Mouse (Mus musculus) left cerebral cortex, adult 2 months (tissue): ENCODE results near the gene Tnfsf12. TPM values are rescaled to one million over a fixed set of nuclear protein-coding genes. Genes with fewer than 3 reads are reported as not detected.

Experiments used
- DNase-seq, 2 experiments: peaks; one replicate each; pipeline ENCODE4 v3.0.0; 2021 to 2022; ENCODE audit warnings: low spot score in 2 of 2, mixed read lengths in 1 of 2; ENCODE audit errors: extremely low spot score in 1 of 2
- H3K27ac ChIP-seq: fragments of 200-600 bp; 2 replicates; pipeline ENCODE4 v1.8.1; 2022
- H3K4me3 ChIP-seq: fragments of 200-600 bp; 2 replicates; pipeline ENCODE4 v1.8.1; 2022
- CTCF ChIP-seq: fragments of 200-600 bp; IDR thresholded peaks from 2 replicates; pipeline ENCODE4 v1.8.1; 2022; ENCODE audit warnings: antibody characterized with exemption, mild to moderate bottlenecking, moderate library complexity
- intact Hi-C: fragments of 180-260 bp; cut with DNase I; formaldehyde crosslinking; loops from one replicate; pipeline ENCODE4 v1.15.1; 2025
- microRNA-seq, 2 experiments: library from miRNA; unstranded; fragments of <30 nt; microRNA quantifications; one replicate each; pipeline ENCODE4 v1.2.0; 2021
- total RNA-seq, 2 experiments: library from RNA; stranded (reverse); gene quantifications; 2 replicates each; pipeline ENCODE4 v1.2.3; 2021

Gene Tnfsf12
- total RNA-seq, 2 experiments from 2014 or later = 9.5 to 10.6 TPM

DNA sequence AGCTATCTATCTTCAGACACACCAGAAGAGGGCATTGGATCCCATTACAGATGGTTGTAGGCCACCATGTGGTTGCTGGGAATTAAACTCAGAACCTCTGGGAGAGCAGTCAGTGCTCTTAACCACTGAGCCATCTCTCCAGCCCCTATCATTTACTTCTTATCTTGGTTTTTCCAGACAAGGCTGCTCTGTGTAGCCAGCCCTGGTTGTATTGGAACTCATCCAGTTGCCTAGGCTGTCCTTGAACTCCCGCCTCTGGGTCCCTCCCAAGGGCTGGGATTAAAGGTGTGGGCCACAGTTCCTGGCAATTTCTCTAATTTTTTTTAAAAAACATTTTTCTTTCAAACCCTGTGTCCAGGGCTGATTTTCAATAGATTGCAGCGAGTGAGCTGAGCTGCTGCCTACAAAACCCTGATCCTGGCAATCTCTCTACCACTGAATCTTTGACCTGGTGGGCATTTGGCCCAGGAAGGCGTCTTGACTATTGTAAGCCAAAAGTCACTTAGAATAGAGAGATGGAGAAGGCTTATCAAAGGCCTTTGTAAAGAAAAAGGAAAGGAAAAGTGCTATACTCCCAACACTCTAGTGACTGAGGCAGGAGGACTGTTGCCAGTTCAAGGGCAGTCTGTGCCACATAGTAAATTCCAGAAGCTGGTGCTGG is 34.3 kb downstream of the Tnfsf12 start:
- intact Hi-C loops = loop anchor here (10.0 kb wide), 1 partner anchor 247 kb away; the partner anchor contains the start of gene Kdm6b
- peak overlapping the region; percentile 69 for H3K4me3 ChIP-seq
- H3K27ac ChIP-seq = peak overlapping the region; percentile 96
- TF ChIP-seq CTCF = no peak; the same call in 1 of the 2 replicates
- no peak for DNase-seq

DNA sequence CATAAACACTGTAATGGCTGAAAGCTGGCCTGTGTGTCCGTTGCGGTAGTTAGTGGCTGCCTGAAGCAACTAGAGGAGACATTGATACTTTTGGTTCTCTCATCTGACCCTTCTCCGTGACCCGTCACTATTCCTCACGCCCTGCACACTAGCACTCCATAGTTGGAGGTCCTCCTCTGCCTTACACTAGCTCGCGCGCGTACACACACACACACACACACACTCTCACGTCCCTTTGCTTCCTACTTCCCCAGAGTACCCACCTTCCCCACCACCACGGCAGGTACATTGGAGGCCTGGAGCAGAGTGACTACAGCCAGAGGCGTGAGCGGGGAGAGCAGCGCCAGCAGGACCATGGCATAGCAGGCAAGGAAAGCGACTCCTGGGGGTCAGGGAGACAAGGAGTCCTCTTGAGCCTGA is 38.2 kb downstream of the Tnfsf12 start:
- intact Hi-C loops = no loop called here
- no peak for TF ChIP-seq CTCF
- H3K27ac ChIP-seq = no peak overlapping the region
- H3K4me3 ChIP-seq = no peak overlapping the region
- no peak for DNase-seq

DNA sequence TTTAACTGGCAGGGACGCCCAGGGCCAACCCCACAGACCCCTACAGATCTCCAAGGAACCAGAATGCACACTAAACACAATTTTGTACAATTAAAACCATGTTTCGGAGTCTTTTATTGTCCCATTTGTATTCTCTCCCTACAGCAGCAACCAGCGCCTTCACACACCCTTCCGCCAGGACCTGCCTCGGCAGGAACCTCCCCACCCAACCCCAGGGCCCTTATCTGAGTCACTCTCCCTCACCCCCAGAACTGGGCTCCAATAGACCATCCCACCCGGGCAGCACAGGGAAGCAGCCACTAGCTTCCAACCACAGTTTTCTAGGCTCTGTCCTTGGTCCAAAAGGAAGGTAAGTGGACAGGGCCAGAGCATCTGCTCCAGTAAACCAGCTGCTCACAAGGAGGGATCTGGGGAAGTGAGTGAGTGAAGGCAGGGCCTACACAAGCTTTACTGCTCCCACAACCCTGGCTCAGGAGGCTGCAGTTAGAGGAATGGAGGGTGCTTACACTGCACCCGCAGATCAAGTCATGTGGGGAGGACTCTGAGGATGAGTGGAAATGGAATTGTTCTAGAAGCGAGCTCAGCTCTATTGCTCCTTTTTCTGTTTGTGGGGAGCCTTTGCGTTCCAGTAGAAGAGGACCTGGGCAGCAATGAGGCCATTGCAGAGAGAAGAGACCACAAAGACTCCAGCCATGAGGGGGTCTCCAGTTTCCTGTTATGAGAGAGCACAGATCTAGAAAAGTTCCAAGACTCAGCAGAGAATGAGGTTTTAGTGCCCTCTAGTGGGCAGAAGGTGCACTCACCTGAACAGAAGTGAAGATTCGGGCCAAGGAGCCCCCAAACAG is 38.8 kb downstream of the Tnfsf12 start:
- intact Hi-C loops = no loop called here
- Histone ChIP-seq H3K27ac (no peak overlapping the region), H3K4me3 (no peak overlapping the region)
- TF ChIP-seq CTCF = peak; percentile 85
- DNase-seq = no peak

DNA sequence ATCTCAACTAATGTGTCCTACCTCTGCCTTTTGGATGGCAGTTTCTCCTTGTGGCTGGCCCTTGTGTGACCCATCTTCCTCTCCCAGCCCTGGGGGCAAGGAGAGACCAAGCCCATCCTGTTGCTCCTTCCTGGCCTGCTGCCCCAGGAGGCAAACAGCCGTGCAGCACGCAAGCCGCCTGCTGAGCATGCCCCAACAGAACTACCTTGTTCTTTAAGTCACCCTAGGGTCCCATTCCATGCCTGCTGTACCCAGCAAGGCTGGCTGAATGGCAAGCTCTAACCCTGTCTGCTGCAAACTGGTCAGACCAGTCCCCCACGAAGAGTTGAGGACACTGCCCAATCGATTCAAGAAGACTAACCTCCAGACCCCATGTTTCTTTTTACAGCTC is 39.6 kb downstream of the Tnfsf12 start:
- TF ChIP-seq CTCF = no peak
- intact Hi-C loops = no loop called here
- H3K27ac ChIP-seq = no peak overlapping the region
- DNase-seq = no peak
- H3K4me3 ChIP-seq = no peak overlapping the region

DNA sequence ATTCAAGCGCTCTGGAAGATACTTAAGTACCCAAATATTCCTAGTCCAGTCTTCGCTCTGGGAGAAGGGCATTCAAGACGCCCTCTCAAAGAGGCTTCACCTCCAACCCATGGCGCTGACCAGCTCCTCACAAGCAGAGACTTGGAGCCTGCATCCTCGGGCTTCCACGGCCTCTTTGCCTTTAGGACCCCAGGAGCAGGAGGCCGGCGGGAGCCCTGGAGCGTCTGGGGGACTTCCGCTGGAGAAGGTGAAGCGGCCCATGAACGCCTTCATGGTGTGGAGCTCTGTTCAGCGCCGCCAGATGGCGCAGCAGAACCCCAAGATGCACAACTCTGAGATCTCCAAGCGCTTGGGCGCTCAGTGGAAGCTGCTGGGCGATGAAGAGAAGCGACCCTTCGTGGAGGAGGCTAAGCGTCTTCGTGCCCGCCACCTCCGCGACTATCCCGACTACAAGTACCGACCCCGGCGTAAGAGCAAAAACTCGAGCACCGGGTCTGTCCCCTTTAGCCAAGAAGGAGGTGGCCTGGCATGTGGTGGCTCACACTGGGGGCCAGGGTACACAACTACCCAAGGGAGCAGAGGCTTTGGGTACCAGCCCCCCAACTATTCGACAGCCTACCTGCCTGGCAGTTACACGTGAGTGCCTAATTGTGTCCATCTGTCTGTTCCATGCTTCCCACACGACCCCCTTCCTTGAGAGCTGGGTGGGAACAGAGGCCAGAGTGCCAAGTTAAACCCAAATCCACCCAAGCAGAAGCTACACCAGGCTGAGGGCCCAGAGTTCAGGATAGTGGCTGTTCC is 40.2 kb downstream of the Tnfsf12 start, which contains the start of gene Sox15:
Gene Sox15, plus strand, starts transcription at position 51 of the 801 bp plus-strand sequence.
- intact Hi-C loops = no loop called here
- H3K27ac ChIP-seq = no peak within 1 kb of the TSS
- peak; percentile 87 for TF ChIP-seq CTCF

DNA sequence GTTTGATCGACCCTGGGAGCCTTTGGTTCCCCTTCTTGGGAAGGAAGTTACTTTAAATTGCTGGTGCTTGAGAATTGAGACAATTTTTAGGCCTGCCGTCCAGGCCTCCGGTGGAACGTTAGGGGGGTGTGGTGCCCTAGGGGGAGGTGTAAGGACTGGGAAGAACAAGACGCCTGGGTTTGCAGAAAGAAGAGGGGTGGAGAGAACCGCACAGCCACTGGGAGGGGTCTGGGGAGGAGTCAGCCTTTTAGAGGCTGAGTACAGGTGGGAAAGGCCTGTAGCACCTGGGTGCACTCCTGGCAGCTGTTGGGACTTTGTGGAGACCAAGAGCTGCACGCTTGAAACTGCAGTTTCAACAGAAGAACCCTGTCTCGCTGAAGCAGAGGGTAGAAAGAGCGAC is 40.9 kb downstream of the Tnfsf12 start:
- TF ChIP-seq CTCF = no peak
- no peak for DNase-seq
- intact Hi-C loops = no loop called here
- no peak overlapping the region for H3K4me3 ChIP-seq
- H3K27ac ChIP-seq = no peak overlapping the region

More for the DNA sequence above, 40.2 kb downstream of the Tnfsf12 start, which contains the start of gene Sox15:
- H3K4me3 ChIP-seq = no peak within 1 kb of the TSS
- DNase-seq = peak; percentile 63 to 77

DNA sequence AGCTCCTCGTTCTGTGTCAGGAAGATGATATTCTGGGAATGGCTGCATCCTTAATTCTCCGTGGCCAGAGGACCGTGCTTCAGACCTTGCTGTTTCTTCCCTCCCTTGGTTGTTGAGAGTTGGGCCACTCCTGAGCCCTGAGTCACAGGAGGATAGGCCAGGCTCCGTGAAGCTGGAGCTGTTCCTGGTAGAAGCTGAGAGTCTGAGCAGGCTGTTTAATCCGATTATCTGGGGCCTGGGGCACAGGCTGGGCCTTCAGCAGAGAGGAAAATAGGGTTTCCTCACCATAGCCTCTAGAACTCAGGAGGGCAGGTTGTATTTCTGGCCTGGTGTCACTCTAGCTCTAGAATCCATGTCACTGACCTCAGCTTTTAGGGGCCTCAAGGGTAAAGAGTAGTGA is 42.2 kb downstream of the Tnfsf12 start:
- no peak overlapping the region for H3K27ac ChIP-seq
- intact Hi-C loops = no loop called here
- TF ChIP-seq CTCF = no peak
- no peak overlapping the region for H3K4me3 ChIP-seq
- DNase-seq = no peak

DNA sequence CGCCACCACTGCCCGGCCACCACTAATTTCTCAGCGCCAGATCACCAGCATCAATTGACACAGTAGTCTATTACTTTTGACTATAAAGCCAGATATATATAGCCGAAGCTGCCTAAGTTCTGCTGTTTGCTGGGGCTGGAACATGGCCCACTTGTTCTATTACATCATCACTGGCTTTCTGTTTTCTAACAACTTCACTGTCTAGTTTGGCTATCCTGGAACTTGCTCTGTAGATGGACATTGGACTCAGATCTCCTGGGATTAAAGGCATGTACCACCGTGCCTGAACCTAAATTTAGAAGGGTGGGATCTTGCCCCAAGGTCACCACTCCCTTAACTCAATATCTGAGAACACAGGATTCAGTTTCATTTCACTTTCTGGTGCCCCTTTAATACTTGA is 49.8 kb downstream of the Tnfsf12 start:
- Histone ChIP-seq H3K27ac (no peak overlapping the region), H3K4me3 (no peak overlapping the region)
- DNase-seq = no peak
- TF ChIP-seq CTCF = no peak
- intact Hi-C loops = loop anchor here (5.0 kb wide), 1 partner anchor 91 kb away; no protein-coding TSS in a partner anchor

Small RNA genes within 50 kb of the gene (microRNA-seq; reads per million reads assigned to microRNA genes)
- 8.1 to 14.4 reads per million in 2 experiments for gene Mir1934

Other genes starting within 250 kb of the Tnfsf12 start
- 1 to 10 TPM; 2.7 to 3.7 TPM for gene Dnah2, start 146.7 kb downstream of the Tnfsf12 start, total RNA-seq
- 10 to 100 TPM; 46.6 to 63.0 TPM for gene Efnb3, start 135.6 kb downstream of the Tnfsf12 start, total RNA-seq
- 10 to 100 TPM in 1 of 2 experiments, 1 to 10 TPM in 1; 7.6 to 10.5 TPM for gene Wrap53, start 115.6 kb downstream of the Tnfsf12 start, total RNA-seq
- 10 to 100 TPM; 23.7 TPM for gene Trp53, start 115.5 kb downstream of the Tnfsf12 start, total RNA-seq
- gene Atp1b2, start 89.9 kb downstream of the Tnfsf12 start, total RNA-seq = 100 to 1,000 TPM; 411 to 429 TPM
- not detected for gene Shbg, start 77.9 kb downstream of the Tnfsf12 start, total RNA-seq
- gene Sat2, start 73.8 kb downstream of the Tnfsf12 start, total RNA-seq = 10 to 100 TPM in 1 of 2 experiments, 1 to 10 TPM in 1; 9.9 to 13.7 TPM
- gene Fxr2, start 62.9 kb downstream of the Tnfsf12 start, total RNA-seq = 100 to 1,000 TPM; 146 TPM
- gene Sox15, start 40.5 kb downstream of the Tnfsf12 start, total RNA-seq = not detected
- 10 to 100 TPM; 59.0 to 59.4 TPM for gene Mpdu1, start 33.2 kb downstream of the Tnfsf12 start, total RNA-seq
- 10 to 100 TPM; 11.8 to 14.1 TPM for gene Cd68, start 29.7 kb downstream of the Tnfsf12 start, total RNA-seq
- 100 to 1,000 TPM; 299 to 311 TPM for gene Eif4a1, start 23.4 kb downstream of the Tnfsf12 start, total RNA-seq
- 100 to 1,000 TPM; 108 to 111 TPM for gene Senp3, start 13.8 kb downstream of the Tnfsf12 start, total RNA-seq
- 1 to 10 TPM; 3.3 to 3.8 TPM for gene Tnfsf13, start 10.1 kb downstream of the Tnfsf12 start, total RNA-seq
- 1 to 10 TPM; 1.4 to 1.9 TPM for gene Tnfsfm13, start 249 bp upstream of the Tnfsf12 start, total RNA-seq
- 10 to 100 TPM; 55.1 to 56.6 TPM for gene Polr2a, start 62.8 kb upstream of the Tnfsf12 start, total RNA-seq
- not detected for gene Slc35g3, start 66.1 kb upstream of the Tnfsf12 start, total RNA-seq
- gene Zbtb4, start 70.1 kb upstream of the Tnfsf12 start, total RNA-seq = 100 to 1,000 TPM; 134 to 167 TPM
- gene Chrnb1, start 100.1 kb upstream of the Tnfsf12 start, total RNA-seq = 1 to 10 TPM; 1.0 to 1.4 TPM
- 10 to 100 TPM; 15.9 to 19.8 TPM for gene Fgf11, start 106.0 kb upstream of the Tnfsf12 start, total RNA-seq
- under 1 TPM in 1 of 2 experiments, not detected in 1; 0.23 TPM for gene Tmem102, start 109.8 kb upstream of the Tnfsf12 start, total RNA-seq
- not detected for gene Gm39566, start 119.4 kb upstream of the Tnfsf12 start, total RNA-seq
- not detected for gene Spem2, start 122.6 kb upstream of the Tnfsf12 start, total RNA-seq
- under 1 TPM; 0.34 to 0.44 TPM for gene Spem1, start 126.3 kb upstream of the Tnfsf12 start, total RNA-seq
- 100 to 1,000 TPM; 236 to 243 TPM for gene Nlgn2, start 141.9 kb upstream of the Tnfsf12 start, total RNA-seq
- gene Tmem256, start 142.7 kb upstream of the Tnfsf12 start, total RNA-seq = 100 to 1,000 TPM; 113 to 126 TPM
- 10 to 100 TPM; 19.5 to 22.5 TPM for gene Plscr3, start 150.5 kb upstream of the Tnfsf12 start, total RNA-seq
- gene Tnk1, start 162.9 kb upstream of the Tnfsf12 start, total RNA-seq = under 1 TPM in 1 of 2 experiments, not detected in 1; 0.20 TPM
- gene Tmem95, start 182.2 kb upstream of the Tnfsf12 start, total RNA-seq = not detected
- gene Kctd11, start 185.6 kb upstream of the Tnfsf12 start, total RNA-seq = 1 to 10 TPM; 1.3 to 1.5 TPM
- gene Acap1, start 199.7 kb upstream of the Tnfsf12 start, total RNA-seq = not detected
- under 1 TPM; 0.23 to 0.87 TPM for gene 2810408A11Rik, start 205.1 kb upstream of the Tnfsf12 start, total RNA-seq
- gene Neurl4, start 205.2 kb upstream of the Tnfsf12 start, total RNA-seq = 100 to 1,000 TPM; 121 to 124 TPM
- gene Gps2, start 218.0 kb upstream of the Tnfsf12 start, total RNA-seq = 10 to 100 TPM; 31.0 to 31.7 TPM
- gene Eif5a, start 226.1 kb upstream of the Tnfsf12 start, total RNA-seq = 100 to 1,000 TPM; 408 to 429 TPM
- gene Ybx2, start 239.9 kb upstream of the Tnfsf12 start, total RNA-seq = 1 to 10 TPM; 9.9 to 10.0 TPM